Mouse (Mus musculus) forebrain, embryonic 16.5 days (tissue): ENCODE results near the gene Prkca. TPM values are rescaled to one million over a fixed set of nuclear protein-coding genes. Genes with fewer than 3 reads are reported as not detected.

Experiments used
- ATAC-seq: fragments of 200-750 bp; cut with Nextera tagmentation; 2 replicates; pipeline ENCODE4 v1.8.0; 2017; ENCODE audit warnings: mild to moderate bottlenecking, moderate library complexity
- H3K27ac ChIP-seq: fragments of 300-500 bp; sonication (generic); 2 replicates; pipeline ENCODE4 v1.5.1; 2014; ENCODE audit warnings: low read length, control low read depth
- H3K27me3 ChIP-seq: fragments of 300-500 bp; sonication (generic); replicated peaks from 2 replicates; pipeline ENCODE4 v1.6.1; 2014; ENCODE audit warnings: low read length; ENCODE audit not compliant: control insufficient read depth, insufficient read depth
- H3K36me3 ChIP-seq: fragments of 300-500 bp; sonication (generic); 2 replicates; pipeline ENCODE4 v1.6.1; 2014; ENCODE audit not compliant: control insufficient read depth, insufficient read depth
- H3K4me1 ChIP-seq: fragments of 300-500 bp; sonication (generic); replicated peaks from 2 replicates; pipeline ENCODE4 v1.6.1; 2014; ENCODE audit warnings: low read length; ENCODE audit not compliant: control insufficient read depth, insufficient read depth
- H3K4me2 ChIP-seq: fragments of 300-500 bp; sonication (generic); 2 replicates; pipeline ENCODE4 v1.6.1; 2014; ENCODE audit warnings: mild to moderate bottlenecking, low read length, control low read depth
- H3K4me3 ChIP-seq: fragments of 300-500 bp; sonication (generic); replicated peaks from 2 replicates; pipeline ENCODE4 v1.5.1; 2014; ENCODE audit warnings: mild to moderate bottlenecking, low read length, control low read depth
- H3K9ac ChIP-seq: fragments of 300-500 bp; sonication (generic); replicated peaks from 2 replicates; pipeline ENCODE4 v1.6.1; 2014; ENCODE audit warnings: low read depth, low read length, control low read depth
- H3K9me3 ChIP-seq: fragments of 300-500 bp; sonication (generic); 2 replicates; pipeline ENCODE4 v1.6.1; 2016; ENCODE audit warnings: low read length; ENCODE audit not compliant: control insufficient read depth
- WGBS: fragments of 180-500 bp; shearing (Covaris S2); extraction: QIAGEN DNeasy Blood & Tissue Kit; methylation state at CpG from one replicate; pipeline ENCODE4 v1.1.7; 2014; 5-methylcytosine and 5-hydroxymethylcytosine counted together
- polyA plus RNA-seq: library from polyadenylated mRNA; unstranded; fragments of >200 nt; fragmentation: Nextera tagmentation; extraction: Ambion mirVana; gene quantifications from 2 replicates; pipeline ENCODE4 v1.2.1, GENCODE M21; 2015

Gene Prkca
- polyA plus RNA-seq, 1 experiment from 2014 or later, result 7.5 TPM

DNA sequence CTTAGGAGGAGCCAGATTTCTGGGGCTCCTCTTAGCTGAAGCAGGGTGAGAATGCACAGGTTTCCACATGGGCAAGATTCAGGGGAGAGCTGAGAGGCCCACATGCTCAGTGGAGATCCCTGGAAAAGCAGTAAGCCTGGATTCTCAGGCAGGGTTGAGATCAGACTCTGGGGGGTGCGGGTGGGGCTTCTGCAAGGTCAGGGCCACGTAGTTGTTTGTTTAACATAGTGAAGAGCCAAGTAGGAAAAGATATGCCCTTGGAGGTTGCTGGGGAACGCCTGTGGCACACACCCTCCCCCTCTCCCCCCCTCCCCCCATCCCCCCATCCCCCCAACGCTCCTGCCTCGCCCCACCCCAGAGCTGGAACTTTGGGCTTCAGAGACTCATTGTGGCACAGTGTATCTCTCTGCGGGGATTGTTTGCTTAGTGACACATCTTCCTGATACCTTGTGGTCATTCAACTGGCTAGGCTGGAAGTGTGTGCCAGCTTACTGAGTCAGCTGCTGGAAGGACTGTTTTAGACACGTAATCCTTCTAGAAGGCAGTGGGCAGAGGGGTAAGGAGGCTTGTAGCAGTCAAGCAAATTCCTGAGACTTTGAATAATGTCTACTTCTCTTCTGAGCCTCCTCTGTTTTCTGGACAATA lies 21.3 kb upstream of the Prkca start:
- 66% methylated on average over 7 of the region's 7 CpGs for WGBS
- ATAC-seq, result no peak
- Histone ChIP-seq H3K4me3 (no peak overlapping the region), H3K9me3 (no peaks in the 10 kb centered on the region), H3K4me1 (no peaks in the 10 kb centered on the region), H3K27ac (no peak overlapping the region), H3K27me3 (no peaks in the 10 kb centered on the region), H3K4me2 (no peak overlapping the region), H3K9ac (no peak overlapping the region), H3K36me3 (no peaks in the 10 kb centered on the region)

DNA sequence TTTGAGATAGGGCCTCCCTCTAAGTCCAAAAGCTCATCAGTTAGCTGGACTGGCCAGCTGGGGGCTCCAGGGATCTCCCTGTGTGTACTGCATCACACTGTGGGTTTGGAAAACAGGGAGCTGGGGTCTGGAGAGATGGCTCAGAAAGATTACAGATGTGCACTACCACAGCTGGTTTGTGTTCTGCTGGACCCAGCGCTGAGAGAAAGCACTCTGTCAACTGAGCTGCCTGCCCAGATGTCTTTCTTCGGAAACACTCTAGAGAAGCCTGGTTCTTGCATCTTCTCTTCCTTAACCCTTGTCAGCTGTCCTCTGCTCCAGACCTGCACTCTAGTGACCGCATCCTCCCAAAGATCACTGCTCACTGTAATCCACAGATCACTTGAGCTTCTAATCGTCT lies 20.3 kb upstream of the Prkca start:
- H3K9ac ChIP-seq, result no peak overlapping the region
- no peaks in the 10 kb centered on the region for H3K27me3 ChIP-seq
- no peak overlapping the region for H3K4me2 ChIP-seq
- no peak overlapping the region for H3K4me3 ChIP-seq
- no peaks in the 10 kb centered on the region for H3K4me1 ChIP-seq
- no peaks in the 10 kb centered on the region for H3K36me3 ChIP-seq
- no peak overlapping the region for H3K27ac ChIP-seq
- 85% methylated on average over 4 of the region's 4 CpGs for WGBS
- no peaks in the 10 kb centered on the region for H3K9me3 ChIP-seq
- no peak for ATAC-seq

DNA sequence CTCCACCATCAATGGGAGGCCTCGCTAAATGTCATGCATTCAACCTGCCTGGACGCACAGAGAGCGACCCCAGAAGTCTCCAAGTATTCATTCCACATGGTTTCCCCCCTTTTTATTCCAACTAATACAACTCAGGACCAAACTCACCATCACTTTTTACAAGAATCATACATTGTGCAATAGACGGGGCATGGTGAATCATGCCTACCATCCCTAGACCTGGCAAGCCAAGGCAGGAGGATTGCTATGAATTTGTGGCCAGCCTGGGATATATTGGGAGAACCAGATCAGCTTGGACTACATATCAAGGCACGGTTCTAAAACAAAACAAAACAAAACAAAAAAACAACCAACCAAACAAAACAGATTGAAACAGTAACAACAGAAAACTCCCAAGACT lies 19.2 kb upstream of the Prkca start:
- WGBS, result 87% methylated on average over 5 of the region's 5 CpGs
- no peak overlapping the region for H3K4me2 ChIP-seq
- no peaks in the 10 kb centered on the region for H3K27me3 ChIP-seq
- ATAC-seq, result no peak
- H3K9me3 ChIP-seq, result no peaks in the 10 kb centered on the region
- no peak overlapping the region for H3K4me3 ChIP-seq
- no peak overlapping the region for H3K27ac ChIP-seq
- H3K36me3 ChIP-seq, result no peaks in the 10 kb centered on the region
- H3K4me1 ChIP-seq, result no peaks in the 10 kb centered on the region
- no peak overlapping the region for H3K9ac ChIP-seq

DNA sequence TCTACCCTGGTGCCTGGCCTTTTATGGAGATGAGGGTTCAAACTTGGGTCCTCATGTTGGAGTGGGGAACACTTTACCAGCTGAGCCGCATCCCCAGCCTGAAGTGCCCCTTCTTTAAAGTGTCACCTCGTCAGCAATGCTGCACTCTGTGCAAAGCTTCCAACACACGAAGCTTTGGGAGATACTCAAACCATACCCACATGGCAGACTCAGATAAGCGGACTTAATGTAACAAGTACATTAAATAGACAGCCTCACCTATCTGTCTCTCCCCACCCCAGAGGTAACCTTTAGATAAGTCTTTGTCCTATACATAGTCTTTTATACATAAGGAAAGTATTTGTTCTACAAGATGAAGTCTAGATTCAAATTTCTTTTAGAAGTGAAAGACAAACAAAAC lies 17.3 kb upstream of the Prkca start:
- WGBS, result 87% methylated on average over 4 of the region's 4 CpGs

DNA sequence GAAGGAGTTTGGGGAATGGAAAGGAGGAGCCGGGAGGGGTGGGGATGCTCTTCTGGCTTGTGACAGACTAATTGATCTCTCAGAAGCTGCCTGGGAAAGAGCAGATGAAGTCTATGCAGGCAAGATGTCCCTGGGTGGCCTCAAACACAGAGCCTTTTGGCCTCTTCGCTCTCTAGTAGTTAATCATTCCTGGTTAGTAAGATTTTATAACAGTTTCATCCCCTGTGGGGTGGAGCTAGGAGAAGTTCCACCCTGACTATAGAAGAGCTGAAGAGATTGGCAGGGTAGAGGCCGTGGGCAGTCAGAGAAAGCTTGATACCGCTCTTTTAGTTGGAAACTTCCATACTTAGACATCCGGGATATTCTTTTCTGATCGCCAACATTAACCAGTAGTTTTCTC lies 15.2 kb upstream of the Prkca start:
- Histone ChIP-seq H3K9me3 (no peaks in the 10 kb centered on the region), H3K27ac (no peak overlapping the region), H3K36me3 (no peaks in the 10 kb centered on the region), H3K4me3 (no peak overlapping the region), H3K4me1 (no peaks in the 10 kb centered on the region), H3K27me3 (no peaks in the 10 kb centered on the region), H3K4me2 (no peak overlapping the region), H3K9ac (no peak overlapping the region)
- 85% methylated on average over 6 of the region's 6 CpGs for WGBS
- ATAC-seq, result no peak

More for the DNA sequence above, 17.3 kb upstream of the Prkca start:
- no peaks in the 10 kb centered on the region for H3K9me3 ChIP-seq
- H3K27ac ChIP-seq, result no peak overlapping the region
- no peak overlapping the region for H3K4me3 ChIP-seq
- no peak for ATAC-seq
- no peaks in the 10 kb centered on the region for H3K27me3 ChIP-seq
- no peaks in the 10 kb centered on the region for H3K36me3 ChIP-seq
- no peak overlapping the region for H3K9ac ChIP-seq
- no peak overlapping the region for H3K4me2 ChIP-seq
- no peaks in the 10 kb centered on the region for H3K4me1 ChIP-seq

DNA sequence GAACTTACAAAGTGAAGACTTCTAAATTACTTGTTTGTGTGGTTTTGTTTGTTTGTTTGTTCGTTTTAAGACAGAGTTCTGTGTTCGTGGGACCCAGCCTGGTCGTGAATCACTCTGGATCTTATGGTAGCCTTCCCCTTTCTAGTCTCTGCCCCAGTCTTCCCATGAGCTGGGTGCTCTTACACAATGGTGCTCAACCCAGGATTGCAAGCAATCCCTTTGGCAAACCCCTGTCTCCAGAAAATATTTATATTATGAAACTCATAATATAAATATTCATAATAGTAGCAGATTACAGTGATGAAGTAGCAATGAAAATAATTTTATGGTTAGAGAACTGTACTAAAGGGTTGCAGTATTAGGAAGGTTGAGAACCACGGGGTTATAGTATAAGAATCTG lies 12.3 kb upstream of the Prkca start:
- no peak overlapping the region for H3K4me3 ChIP-seq
- no peak for ATAC-seq
- H3K27me3 ChIP-seq, result no peaks in the 10 kb centered on the region
- no peak overlapping the region for H3K4me2 ChIP-seq
- 86% methylated on average over 4 of the region's 4 CpGs for WGBS
- H3K9ac ChIP-seq, result no peak overlapping the region
- H3K9me3 ChIP-seq, result no peaks in the 10 kb centered on the region
- no peak overlapping the region for H3K27ac ChIP-seq
- H3K4me1 ChIP-seq, result no peaks in the 10 kb centered on the region
- H3K36me3 ChIP-seq, result no peaks in the 10 kb centered on the region

DNA sequence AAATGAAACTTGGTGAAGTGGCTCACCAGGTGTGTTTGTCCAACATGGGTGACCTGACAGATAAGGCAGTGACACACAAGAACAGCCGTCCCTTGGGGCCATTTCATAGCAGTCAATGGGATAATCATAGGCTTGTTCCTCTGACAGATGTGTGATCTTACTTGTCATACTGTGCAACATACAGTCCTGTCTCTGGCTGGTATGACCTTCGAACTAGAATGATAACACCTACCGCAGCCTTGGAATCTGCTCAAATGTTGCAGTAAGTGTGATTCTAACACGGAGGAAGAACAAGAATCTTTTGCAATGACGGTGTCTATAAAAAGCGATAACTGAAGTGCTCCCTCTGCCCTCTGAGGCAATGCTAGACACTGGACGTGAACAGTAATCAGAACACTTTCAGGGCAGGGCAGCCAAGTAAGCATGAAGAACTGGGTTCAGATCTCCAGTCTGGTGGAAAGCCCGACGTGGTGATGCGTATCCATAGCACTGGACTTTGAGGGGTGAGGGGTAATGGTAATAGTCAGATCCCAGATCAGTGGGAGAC lies 9.2 kb upstream of the Prkca start:
- Histone ChIP-seq H3K4me1 (0 out of 2 replicates have a peak, but pooled peaks cover 4% of the 10 kb centered on the region), H3K36me3 (no peaks in the 10 kb centered on the region), H3K27me3 (no peaks in the 10 kb centered on the region), H3K4me3 (no peak overlapping the region), H3K4me2 (no peak overlapping the region), H3K9ac (no peak overlapping the region), H3K27ac (no peak overlapping the region), H3K9me3 (no peaks in the 10 kb centered on the region)
- 94% methylated on average over 10 of the region's 10 CpGs for WGBS
- no peak for ATAC-seq

DNA sequence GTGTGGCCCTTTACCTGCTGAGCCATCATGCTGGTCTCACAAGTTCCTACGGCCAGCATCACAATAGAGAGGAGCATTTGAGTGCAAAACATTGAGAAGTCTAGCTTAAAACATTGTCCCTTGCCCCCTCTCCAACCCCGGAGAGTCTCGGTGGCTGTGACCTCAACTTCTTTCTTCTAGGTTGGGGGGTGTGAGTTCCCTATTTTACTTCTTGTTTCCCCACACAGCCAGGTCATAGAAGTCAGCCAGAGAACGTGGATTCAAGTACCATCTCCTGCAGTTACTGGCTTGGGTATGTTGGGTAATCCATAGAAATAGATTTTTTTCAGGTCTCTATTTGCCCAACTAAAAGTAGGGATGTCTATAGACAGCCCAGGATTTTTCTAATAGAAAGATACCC lies 7.1 kb upstream of the Prkca start:
- WGBS, result 76% methylated on average over 4 of the region's 4 CpGs
- H3K9me3 ChIP-seq, result no peaks in the 10 kb centered on the region

DNA sequence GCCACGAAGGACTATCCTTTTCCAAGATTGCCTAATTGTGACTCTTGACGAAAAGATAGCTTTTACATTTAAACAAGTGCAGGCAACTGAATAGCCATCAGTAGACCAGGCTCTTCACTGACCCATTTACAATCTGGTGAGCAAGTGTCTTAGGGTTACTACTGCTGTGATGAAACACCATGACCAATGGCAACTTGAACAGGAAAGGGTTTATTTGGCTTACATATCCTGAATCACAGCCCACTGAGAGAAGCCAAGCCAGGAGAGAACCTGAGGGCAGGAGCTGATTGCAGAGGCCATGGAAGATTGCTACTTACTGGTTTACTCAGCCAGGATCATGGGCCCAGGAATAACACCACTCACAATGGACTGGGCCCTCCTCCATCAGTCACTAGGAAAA lies 1.6 kb upstream of the Prkca start:
- Histone ChIP-seq H3K9me3 (no peaks in the 10 kb centered on the region), H3K4me2 (no peak overlapping the region), H3K27ac (no peak overlapping the region), H3K27me3 (no peaks in the 10 kb centered on the region), H3K9ac (no peak overlapping the region), H3K4me1 (peaks cover 25% of the 10 kb centered on the region), H3K36me3 (no peaks in the 10 kb centered on the region), H3K4me3 (no peak overlapping the region)
- 87% methylated on average over 2 of the region's 2 CpGs for WGBS
- ATAC-seq, result no peak

More for the DNA sequence above, 7.1 kb upstream of the Prkca start:
- no peaks in the 10 kb centered on the region for H3K27me3 ChIP-seq
- H3K4me3 ChIP-seq, result no peak overlapping the region
- no peak overlapping the region for H3K9ac ChIP-seq
- 0 out of 2 replicates have a peak, but pooled peaks cover 4% of the 10 kb centered on the region for H3K4me1 ChIP-seq
- H3K36me3 ChIP-seq, result no peaks in the 10 kb centered on the region
- no peak for ATAC-seq
- no peak overlapping the region for H3K27ac ChIP-seq
- no peak overlapping the region for H3K4me2 ChIP-seq

DNA sequence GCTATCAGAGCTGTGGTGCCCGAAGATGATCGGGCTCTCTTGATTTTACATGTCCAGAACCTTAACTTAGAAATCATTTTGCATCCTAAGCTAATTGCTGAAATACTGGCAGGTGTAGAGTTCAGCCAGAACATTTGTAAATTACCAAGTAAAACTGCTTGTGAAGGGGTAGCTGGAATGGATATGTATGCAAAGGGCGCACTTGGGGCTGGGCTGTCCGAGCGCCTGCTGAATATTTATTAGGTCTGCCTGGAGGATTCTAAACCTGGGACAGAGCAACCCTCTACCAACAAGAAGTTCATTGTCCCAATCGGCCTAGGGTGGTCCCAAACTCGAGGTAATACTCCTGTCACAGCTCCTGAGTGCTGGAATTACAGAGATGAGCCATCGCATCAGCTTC lies 1.0 kb upstream of the Prkca start:
- 43% methylated on average over 8 of the region's 8 CpGs for WGBS
- Histone ChIP-seq H3K4me1 (peaks cover 25% of the 10 kb centered on the region), H3K9ac (no peak overlapping the region; the same call in 1 of the 2 replicates), H3K36me3 (no peaks in the 10 kb centered on the region), H3K4me2 (peak overlapping the region; percentile 98), H3K27me3 (no peaks in the 10 kb centered on the region), H3K4me3 (peak overlapping the region; percentile 78), H3K27ac (no peak overlapping the region), H3K9me3 (no peaks in the 10 kb centered on the region)
- no peak for ATAC-seq
